ENCODE assay signal across 8 mouse cellular contexts in genomic region chr4:141387093-141387784, GRCm38 (mm10). TPM values are rescaled to one million over a fixed set of nuclear protein-coding genes. Genes with fewer than 3 reads are reported as not detected.
DNase-seq lines count a peak whose midpoint lies in the region.

No protein-coding gene starts in this region.

- intact Hi-C loops in heart, postnatal 10 days (cut with DNase I), result loop anchor here (5.0 to 10.0 kb wide), 2 partner anchors 190 to 458 kb away; partner anchors contain the start of gene Ctrc

- peak; percentile 66 for DNase-seq in gastrocnemius, adult 18-20 months (ENCODE audit: low spot score)
- DNase-seq in gastrocnemius, postnatal 25 days, result no peak
- DNase-seq in adrenal gland, adult (ENCODE audit: inconsistent age in 2 of 2, low spot score in 1 of 2), result peak; percentile 68 to 92
- DNase-seq in embryo, embryonic 11 days, result peak; percentile 83
- peak; percentile 80 to 89 for DNase-seq in heart, postnatal 10 days
- peak; percentile 58 to 86 for DNase-seq in layer of hippocampus, postnatal 25 days (ENCODE audit: extremely low spot score in 1 of 2, low spot score in 1 of 2)
- peak; percentile 83 for DNase-seq in mesoderm, embryonic 11.5 days (ENCODE audit: low read depth, low spot score)
- DNase-seq in skeletal muscle tissue, adult 2 months (ENCODE audit: low read depth, low spot score), result peak; percentile 35

RNA-seq across cellular contexts. Expression of gene Clcnka, which starts 11.3 kb away (rescaled TPM):
- total RNA-seq in gastrocnemius, adult 18-20 months (2021), result not detected
- total RNA-seq in gastrocnemius, postnatal 25 days (2021), result under 1 TPM; 0.35 to 0.51 TPM
- not detected for total RNA-seq in heart, postnatal 10 days (2021)
- under 1 TPM in 1 of 2 experiments, not detected in 1; 0.23 TPM for total RNA-seq in layer of hippocampus, postnatal 25 days (2021)

RNA-seq across cellular contexts. Expression of gene Fam131c, which starts 19.2 kb away (rescaled TPM):
- total RNA-seq in gastrocnemius, adult 18-20 months (2021), result under 1 TPM; 0.16 to 0.31 TPM
- under 1 TPM in 1 of 2 experiments, not detected in 1; 0.29 TPM for total RNA-seq in gastrocnemius, postnatal 25 days (2021)
- total RNA-seq in heart, postnatal 10 days (2021), result 1 to 10 TPM in 1 of 2 experiments, under 1 TPM in 1; 0.94 to 2.9 TPM
- total RNA-seq in layer of hippocampus, postnatal 25 days (2021), result 1 to 10 TPM; 2.8 to 3.1 TPM

RNA-seq across cellular contexts. Expression of gene Clcnkb, which starts 28.6 kb away (rescaled TPM):
- total RNA-seq in gastrocnemius, adult 18-20 months (2021), result under 1 TPM in 1 of 2 experiments, not detected in 1; 0.40 TPM
- not detected for total RNA-seq in gastrocnemius, postnatal 25 days (2021)
- total RNA-seq in heart, postnatal 10 days (2021), result 1 to 10 TPM in 1 of 2 experiments, under 1 TPM in 1; 0.91 to 1.2 TPM
- total RNA-seq in layer of hippocampus, postnatal 25 days (2021), result not detected

RNA-seq across cellular contexts. Expression of gene Hspb7, which starts 33.3 kb away (rescaled TPM):
- 100 to 1,000 TPM; 331 to 560 TPM for total RNA-seq in gastrocnemius, adult 18-20 months (2021)
- 1,000 to 10,000 TPM in 1 of 2 experiments, 100 to 1,000 TPM in 1; 347 to 1,168 TPM for total RNA-seq in gastrocnemius, postnatal 25 days (2021)
- total RNA-seq in heart, postnatal 10 days (2021), result 1,000 to 10,000 TPM; 1,029 to 1,075 TPM
- total RNA-seq in layer of hippocampus, postnatal 25 days (2021), result not detected

RNA-seq across cellular contexts. Expression of gene Srarp, which starts 48.7 kb away (rescaled TPM):
- total RNA-seq in gastrocnemius, adult 18-20 months (2021), result 1 to 10 TPM in 1 of 2 experiments, under 1 TPM in 1; 0.87 to 1.0 TPM
- total RNA-seq in gastrocnemius, postnatal 25 days (2021), result 1 to 10 TPM in 1 of 2 experiments, under 1 TPM in 1; 0.91 to 1.0 TPM
- total RNA-seq in heart, postnatal 10 days (2021), result not detected
- 1 to 10 TPM; 3.5 to 4.7 TPM for total RNA-seq in layer of hippocampus, postnatal 25 days (2021)
